Mouse (Mus musculus): ENCODE measurements around the gene Dpy19l1. TPM values are rescaled to one million over a fixed set of nuclear protein-coding genes. Genes with fewer than 3 reads are reported as not detected.

Dpy19l1 gene
- 61.3 and 80.1 TPM in 2 replicates for total RNA-seq (2021)
- long read RNA-seq, full-length matches to known transcripts: 39 of 47 reads
- long read RNA-seq, partial matches to known transcripts: 4 of 47 reads
- long read RNA-seq, other reads (novel, unspliced or antisense): 4 of 47 reads

DNA sequence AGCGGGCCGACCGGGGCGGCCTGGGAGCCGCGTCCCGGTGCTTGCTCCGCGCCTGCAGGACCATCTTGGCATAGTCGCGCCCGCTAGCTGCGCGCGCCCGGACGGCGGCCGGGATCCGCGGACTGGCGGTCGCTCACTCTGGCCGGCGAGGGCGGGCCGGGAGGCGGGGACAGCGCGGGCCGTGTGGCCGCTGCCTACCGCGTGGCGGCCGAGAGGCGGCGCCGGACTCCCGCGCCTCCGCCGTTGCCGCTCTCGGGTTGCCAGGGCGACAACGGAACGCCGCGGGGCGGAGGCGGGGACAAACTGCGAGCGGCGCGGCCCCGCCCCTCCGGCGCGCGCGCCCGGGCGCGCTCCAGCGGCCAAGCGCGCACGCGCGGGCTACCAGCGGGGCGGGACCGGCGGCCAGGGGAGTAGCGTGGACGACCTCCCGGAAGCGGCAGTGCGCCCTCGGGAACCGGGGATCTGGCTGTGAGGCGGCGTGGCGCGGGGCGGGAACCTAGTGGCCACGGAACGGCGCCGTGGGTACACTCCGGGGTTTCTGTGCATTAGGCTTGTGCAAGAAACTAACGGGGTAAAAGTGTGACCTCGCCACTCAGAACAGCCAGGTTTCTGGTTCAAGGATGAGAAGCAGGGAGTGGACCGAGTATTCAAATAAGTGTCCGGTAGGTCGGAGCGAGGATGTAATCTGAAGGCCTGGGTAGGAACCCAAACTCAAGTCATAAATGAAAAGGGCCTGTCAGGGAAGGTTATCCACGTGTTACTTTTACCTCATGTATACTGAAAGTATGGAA lies at the start of gene Dpy19l1:
Gene Dpy19l1, minus strand, starts transcription at position 74 of the 791 bp plus-strand sequence.
- peak; percentile 97 for DNase-seq

DNA sequence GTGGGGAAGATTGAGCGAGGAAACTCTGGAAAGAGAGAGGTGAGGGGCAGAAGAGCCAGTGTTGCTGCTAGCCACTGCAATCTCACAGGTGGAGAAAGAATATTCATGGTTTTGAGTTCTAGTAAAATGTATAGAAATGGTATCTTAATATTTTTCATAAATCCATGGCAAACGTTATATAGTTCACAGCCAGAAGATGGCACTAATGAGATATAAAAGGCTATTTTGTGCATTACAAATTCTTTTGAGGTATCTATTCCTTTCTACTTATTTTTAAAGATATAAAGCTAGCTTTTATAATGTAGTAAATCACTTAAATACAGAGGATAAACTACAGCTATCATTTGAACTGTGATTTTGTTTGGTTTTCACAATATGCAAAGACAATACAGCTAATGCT lies 35.2 kb upstream of the Dpy19l1 start:
- DNase-seq: no peak

DNA sequence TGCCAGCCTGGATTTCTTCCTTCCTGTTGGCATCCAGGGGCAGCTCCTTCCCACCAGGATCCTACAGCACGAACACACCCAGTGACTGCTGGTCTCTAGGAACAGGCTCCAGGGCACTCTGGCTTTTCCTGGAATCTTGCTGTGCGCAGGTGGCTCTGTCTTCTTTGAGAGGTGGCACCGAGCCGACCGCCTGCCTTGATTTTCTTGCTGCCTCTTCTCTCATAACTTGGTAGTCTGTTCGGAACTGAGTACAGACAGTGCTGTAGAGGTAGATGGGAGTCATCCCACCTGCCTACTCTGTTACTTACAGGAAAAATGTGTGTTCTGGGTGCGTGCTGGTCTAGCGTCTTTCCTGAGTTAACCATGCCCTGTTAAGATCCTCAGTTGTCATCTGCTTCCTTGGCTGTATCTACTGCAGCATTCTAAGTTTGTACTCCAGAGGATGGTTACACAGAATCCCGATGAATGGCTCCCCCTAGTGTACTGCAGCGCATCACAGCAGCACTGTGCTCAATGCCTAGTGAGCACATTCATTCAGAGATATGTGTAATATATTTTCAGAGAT lies 13.7 kb upstream of the Dpy19l1 start:
- DNase-seq: peak; percentile 65

DNA sequence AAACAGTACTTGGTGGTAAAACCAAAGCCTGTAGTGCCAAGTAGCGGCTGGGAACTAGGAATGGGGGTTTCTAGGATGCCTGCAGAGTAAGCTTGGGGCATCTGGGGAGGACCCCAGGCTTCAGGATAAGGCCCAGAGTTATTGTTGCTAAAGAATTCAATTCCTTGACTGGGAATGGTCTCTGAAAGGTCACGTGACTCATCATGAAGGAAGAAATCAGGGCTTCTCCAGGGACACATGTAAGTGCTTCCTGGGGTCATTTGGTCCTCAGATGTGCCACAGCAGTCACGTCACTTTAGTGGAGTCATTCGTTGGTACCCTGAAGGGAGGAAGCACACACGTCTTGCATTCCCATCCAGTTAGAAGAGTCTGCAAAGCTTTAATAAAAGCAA lies 11.1 kb upstream of the Dpy19l1 start:
- DNase-seq: no peak

DNA sequence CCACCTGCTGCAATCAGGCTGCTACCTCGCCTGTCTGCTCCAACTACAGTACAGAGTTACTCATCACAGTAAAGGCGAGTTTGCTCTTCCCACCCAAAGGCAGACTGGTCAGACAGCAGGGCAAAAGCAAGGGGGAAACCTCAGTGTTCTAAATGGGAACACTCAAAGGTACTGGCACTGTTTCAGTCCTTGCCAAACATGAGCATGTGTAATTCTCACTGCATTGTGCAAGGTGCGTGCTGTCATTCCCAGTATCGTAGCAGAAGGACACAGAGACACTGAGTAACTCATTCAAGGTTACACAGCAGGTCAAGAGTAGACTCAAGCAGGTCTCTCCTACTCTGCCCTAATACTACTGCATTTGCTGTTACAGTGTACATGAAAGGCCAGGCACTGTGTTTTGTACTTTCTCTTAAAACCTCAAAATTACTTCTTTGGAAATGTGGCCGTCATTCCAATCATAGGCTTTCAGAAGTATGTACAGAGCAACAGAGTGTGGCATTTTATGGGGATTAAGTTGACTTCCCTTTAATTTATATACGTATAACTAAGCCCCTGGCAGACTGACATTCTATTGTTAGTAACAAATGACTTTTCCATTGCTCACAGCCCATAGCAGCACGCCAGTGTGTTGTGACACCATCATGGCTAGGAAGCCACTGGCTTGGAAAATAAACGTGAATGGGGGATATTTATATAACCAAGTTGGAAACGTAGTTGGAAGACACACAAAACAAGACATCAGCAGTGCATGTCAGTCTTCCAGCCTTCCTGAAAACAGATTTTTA lies 10.5 kb upstream of the Dpy19l1 start:
- DNase-seq: no peak

DNA sequence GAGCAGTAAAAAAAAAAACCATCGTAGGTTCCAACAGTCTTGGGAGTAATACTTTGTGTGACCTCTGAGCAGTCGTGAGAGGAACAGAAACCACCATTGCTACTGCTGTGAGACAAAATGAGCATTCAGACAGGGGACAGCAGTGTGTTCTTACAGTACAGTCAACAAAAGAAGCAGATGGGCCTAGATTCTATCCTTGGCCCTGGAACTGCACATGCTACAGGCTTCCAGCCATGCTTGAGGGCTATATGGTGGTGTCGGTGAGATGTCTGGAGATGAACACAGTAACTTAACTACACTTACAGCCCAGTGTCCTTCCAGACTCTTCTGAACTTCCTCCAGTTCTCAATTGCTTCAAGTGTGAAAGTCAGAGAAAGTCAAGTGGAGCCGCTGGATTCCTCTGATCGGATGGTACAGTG lies 9.2 kb upstream of the Dpy19l1 start:
- no peak for DNase-seq

DNA sequence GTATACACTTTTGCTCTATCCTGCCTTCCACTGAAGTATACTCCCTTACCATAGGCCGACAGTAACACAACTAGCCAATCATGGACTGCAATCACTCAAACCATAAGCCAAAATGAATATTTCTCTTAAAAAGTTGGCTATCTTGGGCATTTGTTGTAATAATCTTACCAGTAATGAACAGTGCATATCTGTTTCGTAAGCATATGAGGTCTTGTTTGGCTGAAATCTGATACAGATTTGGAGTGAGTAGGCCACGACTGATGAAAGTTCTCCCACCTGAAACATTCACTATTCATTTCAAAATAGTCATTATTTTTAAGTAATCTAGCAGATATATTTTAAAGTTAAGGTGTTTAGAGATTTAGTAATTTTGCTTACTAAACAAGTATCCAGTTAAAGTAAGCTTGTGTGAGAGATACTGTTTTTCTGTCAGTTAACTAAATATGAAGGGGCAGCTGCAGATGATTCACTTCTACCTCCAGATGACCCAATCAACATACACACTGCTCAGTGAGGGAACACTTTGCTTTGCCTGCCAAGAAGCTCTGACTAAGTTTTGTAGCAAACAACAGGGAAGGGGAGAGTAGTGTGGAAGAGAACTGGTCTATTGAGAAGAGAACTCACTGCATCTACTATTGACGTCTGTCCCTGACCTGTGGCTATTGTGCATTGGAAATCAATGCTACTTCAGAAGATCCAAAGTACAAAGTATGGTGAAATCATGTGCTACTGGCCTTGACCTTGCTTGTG lies 8.6 kb upstream of the Dpy19l1 start:
- DNase-seq: no peak

DNA sequence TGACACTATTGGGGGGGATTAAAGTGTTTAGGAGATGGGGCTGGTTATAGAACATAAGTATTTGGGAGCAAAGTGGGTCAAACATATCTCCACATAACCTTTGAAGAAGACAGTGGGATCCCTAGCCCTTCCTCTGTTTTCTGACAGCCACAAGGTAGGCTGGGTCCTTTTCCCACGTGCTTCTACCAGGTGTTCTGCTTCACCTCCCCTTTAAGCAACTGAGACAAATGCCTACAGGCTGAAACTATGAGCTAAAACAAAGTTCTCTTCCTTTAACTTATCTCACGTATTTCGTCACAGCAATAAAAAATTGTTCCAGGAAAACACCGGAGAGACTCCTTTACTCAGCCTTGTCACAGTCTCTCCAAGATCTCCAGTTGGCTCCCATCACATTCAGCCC lies 5.9 kb upstream of the Dpy19l1 start:
- DNase-seq: no peak

DNA sequence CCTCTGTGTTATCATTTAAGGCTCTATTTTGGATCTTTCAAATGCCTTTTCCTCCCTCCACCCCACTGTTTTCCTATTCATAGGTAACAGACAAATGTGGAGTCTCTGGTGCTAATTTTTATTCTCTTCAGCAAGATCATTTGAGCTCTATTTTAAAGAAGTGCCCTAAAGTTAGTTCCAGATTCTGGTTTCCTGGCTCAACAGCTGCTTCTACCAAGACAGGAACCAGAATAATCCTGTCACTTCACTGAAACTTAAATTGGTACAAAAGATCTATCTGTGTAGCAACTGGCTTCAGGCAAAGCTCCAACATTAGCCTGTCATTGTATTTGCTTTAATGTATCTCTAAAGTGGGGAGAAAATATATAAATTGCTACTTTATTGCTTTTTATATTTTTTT lies 3.6 kb upstream of the Dpy19l1 start:
- no peak for DNase-seq

DNA sequence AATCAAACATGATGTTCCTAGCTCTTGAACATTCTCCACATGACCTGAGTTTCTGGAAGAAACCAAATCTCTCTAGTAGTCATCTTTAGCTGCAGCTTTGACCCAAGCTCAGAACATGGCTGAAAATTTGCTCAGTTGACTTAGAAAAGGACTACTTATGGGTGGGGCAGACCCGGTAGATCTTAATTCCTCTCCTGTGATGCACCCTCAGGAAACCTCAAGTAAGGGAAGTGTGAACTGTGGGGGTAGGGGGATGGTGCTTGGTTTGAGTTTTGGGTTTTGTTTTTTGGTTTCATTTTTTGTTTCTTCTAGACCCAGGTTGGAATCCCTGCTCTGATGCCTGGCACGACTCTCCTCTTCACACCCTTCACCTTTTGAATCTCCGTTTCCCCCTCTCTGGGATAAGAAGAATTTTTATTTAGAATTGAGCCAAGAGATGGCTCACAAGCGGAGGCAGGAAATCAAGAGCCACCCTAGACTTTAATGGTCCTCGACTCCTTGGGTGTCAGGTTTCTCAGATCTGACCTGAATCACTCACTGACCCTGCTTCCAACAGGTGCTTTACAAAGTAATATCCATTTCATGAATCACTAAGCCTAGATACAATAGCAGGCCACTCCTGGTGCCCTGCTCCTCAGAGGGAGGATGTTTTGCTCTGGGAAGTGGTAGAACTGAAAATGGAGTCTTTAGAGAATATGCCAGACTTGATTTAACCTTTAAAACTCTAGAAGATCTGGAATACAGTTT lies 2.2 kb upstream of the Dpy19l1 start:
- DNase-seq: no peak

DNA sequence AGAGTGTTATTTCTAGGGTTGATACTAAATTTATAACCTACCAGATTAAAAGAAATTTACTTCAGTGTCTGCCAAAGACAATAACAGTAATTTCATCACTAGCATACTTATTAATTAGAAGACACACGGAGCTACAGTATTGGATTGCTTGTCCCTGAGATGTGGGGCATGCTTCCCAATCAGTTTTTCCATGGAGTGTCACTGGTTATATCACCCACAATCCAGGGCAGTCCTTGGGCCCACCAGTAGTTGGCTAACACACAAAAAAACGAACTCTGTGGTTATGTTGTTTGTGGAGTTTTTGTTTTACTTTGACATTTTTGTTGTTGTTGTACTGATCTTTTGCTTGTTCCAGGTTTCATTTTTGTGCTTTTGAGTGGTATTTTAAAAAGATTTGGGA lies 1.4 kb upstream of the Dpy19l1 start:
- DNase-seq: no peak

DNA sequence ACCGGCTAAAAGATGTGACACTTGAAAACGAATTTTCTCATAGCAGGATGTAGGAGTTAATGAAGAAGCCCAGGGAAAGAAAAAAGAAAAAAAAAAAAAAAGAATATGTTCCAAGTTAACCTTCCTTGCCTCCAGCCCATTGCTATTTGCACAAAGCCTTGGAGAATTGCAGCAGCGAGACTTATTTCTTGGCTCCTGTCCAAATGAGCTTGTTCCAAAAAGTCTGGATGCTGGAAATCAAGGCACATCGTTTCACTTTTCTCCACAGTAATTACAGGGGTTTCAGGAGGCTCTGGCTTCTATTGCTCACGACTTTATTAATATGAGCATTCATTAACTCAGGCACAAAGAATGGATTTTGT lies 899 bp upstream of the Dpy19l1 start:
- no peak for DNase-seq

DNA sequence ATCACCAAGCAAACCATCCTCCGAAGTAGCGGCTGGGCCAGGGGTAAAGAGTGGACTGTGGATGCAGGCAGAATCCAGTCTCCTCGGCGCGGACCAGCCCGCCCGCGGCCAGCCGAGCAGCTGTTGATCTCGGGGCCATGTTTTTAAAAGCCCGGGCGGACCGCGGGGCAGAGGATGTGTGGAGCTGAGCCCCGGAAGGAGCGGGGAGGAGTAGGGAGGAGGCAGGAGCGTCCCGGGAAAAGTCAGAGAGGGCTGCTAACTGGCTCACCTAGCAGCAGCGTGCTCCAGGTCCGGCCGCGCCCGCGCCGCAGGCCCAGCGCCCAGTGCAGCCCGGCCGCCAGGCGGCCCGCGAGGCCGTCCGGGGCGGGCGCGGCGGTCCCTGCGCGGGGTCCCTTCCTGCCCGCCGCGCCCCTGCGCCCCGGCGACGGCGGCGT lies 352 bp downstream of the Dpy19l1 start:
- peak; percentile 56 for DNase-seq

DNA sequence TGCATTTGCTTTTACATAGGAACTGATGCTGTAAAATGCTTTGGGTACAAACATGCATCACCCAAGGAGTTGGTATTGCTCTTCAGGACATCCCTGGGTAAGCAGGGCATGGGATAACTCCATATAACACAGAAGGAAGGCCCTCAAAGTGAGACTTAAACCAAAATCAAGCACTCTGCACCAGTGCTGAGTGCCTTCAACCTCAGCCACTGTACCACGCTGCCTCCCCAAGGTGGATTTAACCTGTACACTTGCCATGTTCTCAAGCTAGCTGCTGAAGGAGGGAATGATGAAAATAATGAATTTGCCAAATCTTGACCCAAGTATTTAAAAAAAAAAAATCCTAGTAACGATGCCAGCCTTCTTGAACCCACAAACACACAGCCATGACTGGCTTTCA lies 1.3 kb downstream of the Dpy19l1 start:
- no peak for DNase-seq

DNA sequence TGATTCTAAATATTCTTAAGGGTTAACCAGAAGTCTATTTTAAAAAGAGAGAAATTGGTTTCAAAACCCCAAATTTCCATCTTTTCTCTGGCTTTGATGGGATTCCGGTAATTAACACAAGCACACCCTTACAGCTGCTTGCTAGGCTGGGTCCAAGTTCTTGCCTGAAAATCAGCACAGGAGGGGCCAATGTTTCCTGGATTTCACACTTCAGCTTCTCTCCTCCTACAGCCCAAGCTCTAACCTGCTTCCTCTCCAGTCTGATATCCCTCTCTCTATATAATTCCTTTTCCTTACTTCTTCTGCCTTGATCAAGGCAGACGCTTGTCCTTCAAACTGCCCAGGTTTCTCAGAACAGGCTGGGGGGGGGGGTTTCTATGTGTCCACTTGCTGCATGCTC lies 6.7 kb downstream of the Dpy19l1 start:
- no peak for DNase-seq

DNA sequence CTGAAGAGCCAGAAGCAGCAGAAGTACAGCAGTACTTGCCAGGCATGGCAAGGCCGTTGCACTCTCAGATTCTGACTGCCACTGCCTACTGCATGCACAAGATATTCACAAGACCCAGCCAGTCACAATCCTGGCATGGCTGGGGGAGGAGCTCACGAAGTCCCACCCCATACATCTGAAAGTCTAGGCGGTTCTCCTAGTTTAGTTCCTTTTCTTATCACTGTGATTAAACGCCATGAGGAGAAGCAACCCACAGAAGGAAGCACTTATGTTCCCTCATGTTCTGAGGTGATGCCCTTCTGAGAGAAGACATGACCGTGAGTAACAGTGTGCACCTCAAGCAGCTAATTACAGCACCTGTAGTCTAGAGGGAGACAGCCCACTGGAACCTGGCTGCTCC lies 12.4 kb downstream of the Dpy19l1 start:
- DNase-seq: no peak

DNA sequence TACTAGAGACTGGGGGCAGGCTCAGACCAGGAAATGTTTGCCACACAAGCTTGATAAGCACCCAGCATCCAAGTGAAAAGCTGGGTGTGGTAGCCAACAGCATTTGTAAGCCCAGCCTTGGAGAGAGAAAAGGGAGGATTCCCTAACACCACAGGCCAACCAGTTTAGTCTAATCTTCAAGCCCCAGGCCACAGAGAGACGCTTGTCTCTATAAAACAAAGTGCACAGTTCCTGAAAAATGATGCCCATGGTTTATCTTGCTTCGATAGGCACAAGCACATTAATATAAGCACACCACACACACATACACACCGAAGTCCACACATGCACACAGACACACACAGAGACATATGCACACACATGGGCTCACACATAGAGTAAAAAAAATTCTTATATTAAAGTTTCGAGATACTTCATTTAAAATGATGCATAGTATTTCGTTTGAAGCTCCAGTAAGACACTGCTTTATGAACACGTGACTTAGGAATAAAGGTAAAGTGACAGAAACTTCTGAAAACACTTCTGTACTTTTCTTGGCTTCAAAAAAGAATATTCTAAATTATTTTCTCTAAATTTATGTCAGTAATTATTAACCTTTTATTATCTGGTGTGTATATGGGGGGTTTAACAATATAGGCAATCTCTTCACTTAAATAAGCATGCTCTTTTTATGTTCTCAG lies 14.4 kb downstream of the Dpy19l1 start:
- no peak for DNase-seq

DNA sequence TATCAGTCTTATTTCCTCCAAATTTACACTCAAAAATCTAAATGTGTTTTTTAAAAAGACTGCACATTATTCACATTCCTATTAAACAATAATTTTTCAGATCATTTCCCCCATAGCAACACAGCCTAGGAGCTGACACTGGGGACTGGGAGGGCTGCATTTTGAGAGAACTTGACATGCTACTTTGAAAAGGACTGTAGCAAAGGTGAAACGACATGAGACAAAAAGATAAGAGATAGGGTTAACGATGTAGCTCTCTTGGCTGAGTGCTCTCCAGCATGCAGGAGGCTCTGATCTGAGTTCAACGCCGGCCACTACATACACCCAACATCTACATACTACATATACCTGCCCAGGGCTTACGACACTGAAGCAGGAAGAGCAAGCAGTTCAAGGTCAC lies 20.6 kb downstream of the Dpy19l1 start:
- DNase-seq: no peak

DNA sequence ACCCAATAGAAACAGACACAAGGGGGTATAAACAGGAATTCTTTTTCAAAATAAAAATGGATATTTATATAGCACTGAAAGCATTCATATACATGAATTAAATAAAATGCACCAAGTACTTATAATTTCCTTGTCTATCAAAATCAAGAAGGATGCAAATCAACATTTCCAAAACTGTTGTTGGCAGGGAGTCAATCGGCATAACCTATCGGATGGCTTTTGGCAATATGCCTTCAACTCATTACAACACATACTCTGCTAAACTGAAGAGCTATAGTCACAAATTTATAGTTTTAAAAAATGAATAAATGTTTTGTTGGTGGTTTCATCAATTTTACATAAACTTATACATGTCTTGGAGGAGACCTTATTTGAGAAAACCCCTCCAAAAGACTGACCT lies 25.7 kb downstream of the Dpy19l1 start:
- no peak for DNase-seq

DNA sequence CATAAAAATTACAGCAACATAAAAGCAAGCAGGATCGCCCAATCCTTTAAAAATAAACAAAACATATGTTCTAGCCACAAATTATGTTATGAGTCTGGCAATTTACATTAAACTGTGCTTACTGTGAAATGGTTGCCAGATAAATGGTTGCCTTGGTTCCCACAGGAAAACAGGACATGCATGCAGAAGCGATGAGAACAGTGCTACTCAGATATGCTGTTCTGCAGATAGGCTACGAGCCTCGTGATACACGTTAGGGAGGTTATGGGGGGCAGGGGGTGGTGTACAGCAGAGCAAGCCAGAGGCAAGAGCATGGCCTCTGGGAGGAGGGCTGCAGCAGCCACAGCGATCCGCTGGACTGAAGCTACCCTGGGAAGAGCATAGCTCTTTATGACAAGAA lies 29.1 kb downstream of the Dpy19l1 start:
- no peak for DNase-seq

DNA sequence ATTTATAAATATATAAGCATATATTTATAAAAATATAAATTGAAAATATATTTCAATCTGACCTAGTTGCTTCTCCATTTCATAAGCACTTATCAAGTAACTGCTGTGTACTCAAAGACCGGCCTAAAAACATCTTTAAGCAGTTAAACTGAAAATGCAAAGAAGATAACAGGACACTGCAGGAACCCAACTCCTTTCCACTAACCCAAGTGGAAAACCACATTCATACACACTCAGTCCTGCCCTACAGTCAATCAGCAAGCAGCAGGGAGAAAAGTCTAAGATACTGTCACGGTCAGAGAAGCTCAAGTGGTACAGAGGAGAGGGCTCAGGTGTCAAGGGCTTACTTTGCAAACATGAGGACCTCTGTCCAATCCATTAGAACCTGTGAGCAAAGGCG lies 30.4 kb downstream of the Dpy19l1 start:
- no peak for DNase-seq
